Mouse (Mus musculus) kidney, adult 2 months (tissue): ENCODE measurements around the gene Gm4881. TPM values are rescaled to one million over a fixed set of nuclear protein-coding genes. Genes with fewer than 3 reads are reported as not detected.

Experiments used
- DNase-seq: peaks from one replicate; pipeline ENCODE4 v3.0.0; 2021
- H3K27ac ChIP-seq: fragments of 200-500 bp; 2 replicates; pipeline ENCODE4 v1.5.1; 2012; ENCODE audit warnings: low read depth, low read length, control low read depth, inconsistent platforms; ENCODE audit not compliant: insufficient read depth
- H3K27me3 ChIP-seq: fragments of 200-500 bp; replicated peaks from 2 replicates; pipeline ENCODE4 v1.6.1; 2012; ENCODE audit warnings: mild to moderate bottlenecking, moderate library complexity, low read length, inconsistent platforms; ENCODE audit not compliant: control insufficient read depth, insufficient read depth
- H3K36me3 ChIP-seq: fragments of 200-500 bp; 2 replicates; pipeline ENCODE4 v1.6.1; 2012; ENCODE audit warnings: mild to moderate bottlenecking, moderate library complexity, low read length, inconsistent platforms; ENCODE audit not compliant: control insufficient read depth, insufficient read depth
- H3K4me1 ChIP-seq: fragments of 200-500 bp; 2 replicates; pipeline ENCODE4 v1.6.1; 2011; ENCODE audit warnings: low read length; ENCODE audit not compliant: control insufficient read depth, insufficient read depth
- H3K4me3 ChIP-seq: fragments of 200-500 bp; 2 replicates; pipeline ENCODE4 v1.5.1; 2011; ENCODE audit warnings: mild to moderate bottlenecking, low read depth, low read length, control low read depth; ENCODE audit not compliant: insufficient read depth
- CTCF ChIP-seq: fragments of 200-500 bp; conservative IDR thresholded peaks from 2 replicates; pipeline ENCODE4 v1.5.1; 2011; ENCODE audit warnings: low read depth, mild to moderate bottlenecking, control low read depth, low read length, moderate library complexity, mixed read lengths; ENCODE audit not compliant: insufficient read depth, insufficient read length
- POLR2A ChIP-seq: fragments of 200-500 bp; IDR thresholded peaks from one replicate; pipeline ENCODE4 v1.6.1; 2011; ENCODE audit warnings: low read depth, low read length, control low read depth
- WGBS: fragments of 180-500 bp; shearing (Covaris S2); methylation state at CpG from one replicate; pipeline ENCODE4 v1.1.7; 2018; 5-methylcytosine and 5-hydroxymethylcytosine counted together
- polyA plus RNA-seq: library from polyadenylated mRNA; depleted of rRNA; stranded (reverse); fragments of >200 nt; gene quantifications from 2 replicates; pipeline ENCODE4 v1.2.3, GENCODE M21; 2012; rRNA removed

Gm4881 gene
- polyA plus RNA-seq = not detected in 2 replicates

DNA sequence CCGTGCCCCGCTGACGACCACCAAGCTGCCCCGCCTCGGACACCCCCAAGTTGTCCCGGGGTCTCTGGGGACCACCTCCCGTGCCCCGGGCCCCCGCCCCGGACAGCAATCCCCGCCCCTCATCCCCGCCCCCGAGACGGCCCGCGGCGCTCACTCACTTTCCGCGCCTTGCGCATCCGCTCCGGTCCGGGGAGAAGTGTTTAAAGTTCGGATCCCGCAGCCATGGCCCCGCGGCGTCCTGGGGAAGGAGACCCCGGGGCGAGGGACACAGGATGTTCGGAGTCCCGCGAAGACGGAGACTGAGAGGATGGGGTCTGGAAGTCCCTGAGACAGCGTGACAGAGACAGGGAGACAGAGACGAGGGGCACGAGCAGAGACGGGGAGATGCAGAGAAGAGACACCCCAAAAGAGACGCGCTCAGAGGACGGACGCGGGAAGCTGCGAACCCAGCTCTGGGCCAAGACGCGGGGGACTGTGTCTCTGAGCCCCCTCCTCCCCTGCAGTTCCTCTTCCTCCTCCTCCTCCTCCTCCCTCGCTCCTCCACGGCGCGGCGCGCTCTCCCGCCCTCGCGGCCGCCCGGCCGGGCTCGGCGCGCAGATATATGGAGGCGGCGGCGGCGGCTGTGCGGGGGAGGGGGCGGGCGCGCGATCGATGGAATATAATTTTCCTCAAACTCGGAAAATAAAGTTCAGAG, at the start of gene Gm4881:
TSS of gene Gm4881 (minus strand) at position 238 of the 694 bp plus-strand sequence.
- TF ChIP-seq CTCF (no peak), POLR2A (no peak)
- no peak within 1 kb of the TSS for H3K4me3 ChIP-seq

GRCm38 (mm10) chr7:24993081-24993480, 48.8 kb upstream of the Gm4881 start:
- Histone ChIP-seq H3K27ac (no peak overlapping the region), H3K36me3 (no peaks in the 10 kb centered on the region), H3K4me3 (no peak overlapping the region), H3K4me1 (no peaks in the 10 kb centered on the region), H3K27me3 (no peaks in the 10 kb centered on the region)
- 61% methylated on average over 6 of the region's 6 CpGs for WGBS
- no peak for TF ChIP-seq CTCF
- DNase-seq = no peak

More for the DNA sequence above, at the start of gene Gm4881:
- Histone ChIP-seq H3K27me3 (peaks cover 4% of the 10 kb centered on the region), H3K4me1 (no peaks in the 10 kb centered on the region), H3K36me3 (no peaks in the 10 kb centered on the region), H3K27ac (no peak within 1 kb of the TSS)
- WGBS = 2% methylated on average over 71 of the region's 72 CpGs
- no peak for DNase-seq

DNA sequence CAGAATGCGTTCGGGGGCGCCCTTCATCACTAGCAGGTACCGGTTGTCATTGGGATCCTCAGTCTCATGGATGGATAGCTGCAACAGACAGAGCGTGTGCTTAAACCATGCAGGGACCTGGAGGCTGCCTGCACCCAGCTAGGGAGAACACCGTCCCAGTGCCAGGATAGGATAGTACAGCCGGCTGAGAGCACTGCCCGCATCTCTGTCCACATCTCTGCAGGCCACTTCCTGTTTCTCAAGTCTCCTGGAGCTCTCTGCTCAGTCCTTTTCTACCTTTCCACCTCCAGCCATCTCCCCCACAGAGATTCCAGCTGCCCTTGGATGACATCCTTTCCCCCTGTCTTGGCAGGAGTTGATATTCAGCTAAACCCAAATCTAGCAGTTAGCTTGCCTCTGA, 46.2 kb upstream of the Gm4881 start:
- Histone ChIP-seq H3K4me3 (no peak overlapping the region), H3K27me3 (no peaks in the 10 kb centered on the region), H3K36me3 (no peaks in the 10 kb centered on the region), H3K27ac (no peak overlapping the region), H3K4me1 (no peaks in the 10 kb centered on the region)
- WGBS = 82% methylated on average over 8 of the region's 8 CpGs
- TF ChIP-seq POLR2A (no peak), CTCF (no peak)
- no peak for DNase-seq

- Histone ChIP-seq H3K4me1 (no peaks in the 10 kb centered on the region), H3K36me3 (no peaks in the 10 kb centered on the region), H3K27me3 (no peaks in the 10 kb centered on the region), H3K27ac (no peak overlapping the region), H3K4me3 (no peak overlapping the region)
- 79% methylated on average over 14 of the region's 14 CpGs for WGBS
- TF ChIP-seq POLR2A = no peak
- no peak for TF ChIP-seq CTCF
- no peak for DNase-seq
Measured at GRCm38 (mm10) chr7:24987941-24988340, 43.6 kb upstream of the Gm4881 start.

DNA sequence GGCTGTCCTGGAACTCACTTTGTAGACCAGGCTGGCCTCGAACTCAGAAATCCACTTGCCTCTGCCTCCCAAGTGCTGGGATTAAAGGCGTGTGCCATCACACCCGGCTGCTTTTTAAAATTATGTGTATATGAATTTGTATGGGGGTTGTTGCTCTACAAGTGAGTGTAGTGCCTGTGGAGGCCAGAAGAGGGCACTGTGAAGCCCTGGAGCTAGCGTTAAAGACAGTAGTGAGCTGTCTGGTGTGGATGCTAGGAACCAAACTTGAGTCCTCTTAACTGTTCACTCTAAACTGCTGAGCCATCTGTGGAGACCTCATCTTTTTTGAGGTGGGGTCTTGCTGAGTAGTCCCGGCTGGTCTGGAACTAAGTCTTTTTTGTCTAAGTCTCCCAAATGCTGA, 41.5 kb upstream of the Gm4881 start:
- WGBS = 63% methylated on average over 5 of the region's 5 CpGs
- H3K4me1 ChIP-seq = no peaks in the 10 kb centered on the region
- no peak overlapping the region for H3K27ac ChIP-seq
- TF ChIP-seq POLR2A = no peak
- 0 out of 2 replicates have a peak, but pooled peaks have one; percentile 29 for TF ChIP-seq CTCF
- no peaks in the 10 kb centered on the region for H3K36me3 ChIP-seq
- no peaks in the 10 kb centered on the region for H3K27me3 ChIP-seq
- H3K4me3 ChIP-seq = no peak overlapping the region
- DNase-seq = no peak

GRCm38 (mm10) chr7:24984307-24984706, 40.0 kb upstream of the Gm4881 start:
- WGBS = 96% methylated on average over 2 of the region's 2 CpGs
- no peaks in the 10 kb centered on the region for H3K36me3 ChIP-seq
- no peak for DNase-seq
- no peak overlapping the region for H3K4me3 ChIP-seq
- no peaks in the 10 kb centered on the region for H3K27me3 ChIP-seq
- no peak overlapping the region for H3K27ac ChIP-seq
- H3K4me1 ChIP-seq = no peaks in the 10 kb centered on the region
- TF ChIP-seq CTCF (no peak), POLR2A (no peak)

DNA sequence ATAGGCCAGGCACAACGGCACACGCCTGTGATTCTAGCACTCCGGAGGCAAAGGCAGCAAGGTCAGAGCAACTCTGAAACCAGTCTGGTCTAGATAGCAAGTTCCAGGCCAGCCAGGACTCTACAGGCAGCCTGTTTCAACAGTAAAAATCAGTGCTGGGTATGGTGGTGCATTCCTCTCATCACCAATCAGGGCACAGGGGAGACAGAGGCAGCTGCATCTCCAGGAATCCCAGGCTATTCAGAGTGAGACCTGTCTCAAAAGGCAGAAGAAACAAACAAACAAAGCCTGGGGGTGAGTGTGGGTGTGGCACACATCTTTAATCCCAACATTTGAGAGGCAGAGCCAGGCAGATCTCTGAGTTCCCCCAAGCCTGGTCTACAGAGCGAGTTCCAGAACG, 39.1 kb upstream of the Gm4881 start:
- TF ChIP-seq CTCF (no peak), POLR2A (no peak)
- DNase-seq = no peak
- H3K4me3 ChIP-seq = no peak overlapping the region
- WGBS = 78% methylated on average over 5 of the region's 5 CpGs
- H3K27ac ChIP-seq = no peak overlapping the region
- no peaks in the 10 kb centered on the region for H3K4me1 ChIP-seq
- H3K27me3 ChIP-seq = no peaks in the 10 kb centered on the region
- H3K36me3 ChIP-seq = no peaks in the 10 kb centered on the region

DNA sequence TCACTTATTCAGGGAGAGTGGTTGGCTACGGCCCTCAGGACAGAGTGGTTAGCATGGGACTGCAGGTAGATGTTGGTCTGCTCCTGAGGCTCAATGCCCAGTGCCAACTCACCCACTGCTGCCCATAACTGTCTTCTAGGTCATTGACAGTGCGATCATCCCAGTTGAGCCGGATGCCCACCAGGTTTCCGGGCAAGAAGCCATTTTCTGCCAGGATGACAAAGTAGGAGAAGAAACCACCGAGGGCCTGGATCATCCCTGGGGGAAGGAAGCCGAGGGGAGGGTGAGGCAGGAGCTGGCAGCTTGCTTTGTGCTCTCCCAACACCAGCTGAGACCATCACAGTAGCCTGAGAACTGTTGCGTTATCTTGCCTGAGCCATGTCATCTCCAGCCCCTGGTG, 36.1 kb upstream of the Gm4881 start:
- H3K27me3 ChIP-seq = no peaks in the 10 kb centered on the region
- no peak overlapping the region for H3K4me3 ChIP-seq
- WGBS = 82% methylated on average over 7 of the region's 7 CpGs
- no peak for DNase-seq
- H3K27ac ChIP-seq = no peak overlapping the region
- no peaks in the 10 kb centered on the region for H3K4me1 ChIP-seq
- no peak for TF ChIP-seq POLR2A
- TF ChIP-seq CTCF = no peak
- H3K36me3 ChIP-seq = no peaks in the 10 kb centered on the region
